ENCODE assay signal across 10 mouse cellular contexts in the genomic region with DNA sequence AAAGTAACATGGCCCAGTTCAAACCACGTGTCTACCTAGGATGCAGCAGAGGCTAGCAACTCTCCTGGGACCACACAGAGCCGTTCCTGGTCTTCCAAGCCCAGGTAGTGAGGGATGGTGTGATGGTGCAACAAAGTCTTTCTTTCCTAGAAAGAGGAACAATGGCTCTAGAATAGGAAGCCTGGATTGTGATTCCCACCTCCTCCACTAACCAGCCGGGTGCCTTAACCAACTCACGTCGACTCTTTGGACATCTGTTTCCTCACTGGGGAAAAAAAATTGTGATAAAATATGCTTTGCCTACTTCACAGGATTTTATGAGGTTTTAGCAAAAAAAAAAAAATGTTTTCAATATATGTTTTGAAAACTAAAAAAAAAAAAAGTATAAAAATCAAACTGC.
"Had no signal": no experiment of that assay in that cellular context is flagged by ENCODE, and none has a peak within 500 bp of the region (broad histone marks: within the 10 kb centered on the region; RNA-seq: fewer than 3 reads in every experiment).

No protein-coding gene starts in this region.

- ATAC-seq: midbrain, embryonic 16.5 days had no signal

- DNase-seq: lung, adult 18-20 months; lung, embryonic 14.5 days; lung, postnatal 10 days; lung, postnatal 4 days; midbrain, embryonic 14.5 days; right cerebral cortex, postnatal 14 days; thymus, adult 18-20 months; thymus, postnatal 14 days; thymus, postnatal 36 days had no signal
